14 mouse cellular contexts compared by ENCODE assay signal in the genomic region with DNA sequence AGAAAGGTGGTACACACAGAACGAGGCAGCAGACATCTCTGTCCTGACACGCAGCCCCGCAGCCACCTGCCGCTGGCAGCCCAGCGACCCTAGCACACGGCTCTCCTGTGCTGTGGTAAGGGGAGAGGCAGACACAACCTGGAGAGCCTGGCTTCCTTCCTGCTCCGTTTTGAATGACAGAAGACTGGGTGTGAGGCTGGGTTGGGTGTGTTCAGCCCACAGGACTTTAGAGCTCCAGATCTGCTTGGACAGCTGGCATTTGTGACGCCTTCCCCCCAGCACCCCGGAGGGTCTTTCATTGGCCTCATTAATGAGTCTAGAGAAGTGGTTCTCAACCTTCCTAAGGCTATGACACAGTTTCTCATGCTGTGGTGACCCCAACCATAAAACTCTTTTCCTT.
"Had no signal": no experiment of that assay in that cellular context is flagged by ENCODE, and none has a peak within 500 bp of the region (broad histone marks: within the 10 kb centered on the region; RNA-seq: fewer than 3 reads in every experiment).

No protein-coding gene starts in this region.

- ATAC-seq: hindbrain, postnatal 0 days; intestine, embryonic 16.5 days had no signal

- DNase-seq: gastrocnemius, postnatal 14 days; gastrocnemius, postnatal 36 days; heart, adult 11 months; heart, adult 2 months; heart, postnatal 14 days; heart, postnatal 36 days; kidney, adult 11 months; kidney, adult 2 months; kidney, postnatal 10 days; kidney, postnatal 25 days; kidney, postnatal 4 days; liver had no signal
